Mouse (Mus musculus): ENCODE data around the gene Aco2. TPM values are rescaled to one million over a fixed set of nuclear protein-coding genes. Genes with fewer than 3 reads are reported as not detected.

Aco2 gene
- polyA plus RNA-seq, 1 experiment from 2014 or later: 156 TPM

GRCm38 (mm10) chr15:81915663-81916062, 43.6 kb downstream of the Aco2 start:
- H3K36me3 ChIP-seq: peaks cover 80% of the 10 kb centered on the region

GRCm38 (mm10) chr15:81917201-81917600, 45.1 kb downstream of the Aco2 start:
- Histone ChIP-seq H3K36me3 (peaks cover 70% of the 10 kb centered on the region), H3K9me3 (no peaks in the 10 kb centered on the region), H3K4me3 (no peak overlapping the region), H3K27me3 (no peaks in the 10 kb centered on the region), H3K9ac (no peak overlapping the region), H3K27ac (no peak overlapping the region), H3K4me2 (replicated peaks) (no peak overlapping the region), H3K4me1 (no peaks in the 10 kb centered on the region)
- 92% methylated on average over 12 of the region's 12 CpGs for WGBS
- ATAC-seq (ENCODE audit: low FRiP score, low read depth): no peak

More at GRCm38 (mm10) chr15:81915663-81916062, 43.6 kb downstream of the Aco2 start:
- H3K27me3 ChIP-seq: no peaks in the 10 kb centered on the region
- no peak overlapping the region for H3K4me3 ChIP-seq
- H3K27ac ChIP-seq: no peak overlapping the region
- no peak for ATAC-seq (ENCODE audit: low FRiP score, low read depth)
- H3K4me1 ChIP-seq: no peaks in the 10 kb centered on the region
- 81% methylated on average over 5 of the region's 5 CpGs for WGBS
- no peaks in the 10 kb centered on the region for H3K9me3 ChIP-seq
- no peak overlapping the region for H3K9ac ChIP-seq
- no peak overlapping the region for H3K4me2 ChIP-seq (replicated peaks)

- Histone ChIP-seq H3K27ac (no peak overlapping the region), H3K4me2 (replicated peaks) (no peak overlapping the region), H3K4me3 (no peak overlapping the region), H3K9me3 (no peaks in the 10 kb centered on the region), H3K4me1 (no peaks in the 10 kb centered on the region), H3K36me3 (peaks cover 66% of the 10 kb centered on the region), H3K9ac (no peak overlapping the region), H3K27me3 (no peaks in the 10 kb centered on the region)
- ATAC-seq (ENCODE audit: low FRiP score, low read depth): 0 out of 2 replicates have a peak, but pooled peaks have one; percentile 26
- WGBS: 58% methylated on average over 6 of the region's 6 CpGs
Observed at GRCm38 (mm10) chr15:81917621-81918463, 45.7 kb downstream of the Aco2 start.

- Histone ChIP-seq H3K4me1 (no peaks in the 10 kb centered on the region), H3K9me3 (no peaks in the 10 kb centered on the region), H3K4me3 (no peak overlapping the region), H3K4me2 (replicated peaks) (no peak overlapping the region), H3K36me3 (peaks cover 59% of the 10 kb centered on the region), H3K27ac (no peak overlapping the region), H3K27me3 (no peaks in the 10 kb centered on the region), H3K9ac (peak overlapping the region; percentile 8; the same call in 1 of the 2 replicates)
- 82% methylated on average over 5 of the region's 5 CpGs for WGBS
- no peak for ATAC-seq (ENCODE audit: low FRiP score, low read depth)
Observed at GRCm38 (mm10) chr15:81919062-81919461, 47.0 kb downstream of the Aco2 start.

GRCm38 (mm10) chr15:81920546-81921217, 48.6 kb downstream of the Aco2 start:
- Histone ChIP-seq H3K36me3 (peaks cover 42% of the 10 kb centered on the region), H3K27me3 (no peaks in the 10 kb centered on the region), H3K9ac (0 out of 2 replicates have a peak overlapping the region, but pooled peaks have one; percentile 19), H3K9me3 (no peaks in the 10 kb centered on the region), H3K27ac (no peak overlapping the region), H3K4me1 (peaks cover 15% of the 10 kb centered on the region), H3K4me3 (no peak overlapping the region), H3K4me2 (replicated peaks) (no peak overlapping the region)
- WGBS: 92% methylated on average over 10 of the region's 10 CpGs
- ATAC-seq (ENCODE audit: low FRiP score, low read depth): no peak

- Histone ChIP-seq H3K4me1 (peaks cover 15% of the 10 kb centered on the region), H3K9ac (no peak overlapping the region), H3K27ac (no peak overlapping the region), H3K27me3 (no peaks in the 10 kb centered on the region), H3K36me3 (peaks cover 37% of the 10 kb centered on the region), H3K4me2 (replicated peaks) (no peak overlapping the region), H3K9me3 (no peaks in the 10 kb centered on the region), H3K4me3 (no peak overlapping the region)
- 57% methylated on average over 5 of the region's 5 CpGs for WGBS
- ATAC-seq (ENCODE audit: low FRiP score, low read depth): no peak
Observed at GRCm38 (mm10) chr15:81921255-81921654, 49.1 kb downstream of the Aco2 start.

- peaks cover 12% of the 10 kb centered on the region for H3K36me3 ChIP-seq
- 88% methylated on average over 11 of the region's 11 CpGs for WGBS
- peak overlapping the region; percentile 83; the same call in 1 of the 2 replicates for H3K9ac ChIP-seq
- no peaks in the 10 kb centered on the region for H3K27me3 ChIP-seq
- H3K4me2 ChIP-seq (replicated peaks): peak overlapping the region; percentile 93
- no peak for ATAC-seq (ENCODE audit: low FRiP score, low read depth)
- peak overlapping the region; percentile 78 for H3K4me3 ChIP-seq
- H3K9me3 ChIP-seq: no peaks in the 10 kb centered on the region
- H3K4me1 ChIP-seq: peaks cover 22% of the 10 kb centered on the region
- no peak overlapping the region for H3K27ac ChIP-seq
Observed at GRCm38 (mm10) chr15:81924933-81925332, 52.8 kb downstream of the Aco2 start.

- Histone ChIP-seq H3K4me2 (replicated peaks) (peak within 1 kb of the TSS; percentile 93), H3K4me1 (peaks cover 22% of the 10 kb centered on the region), H3K27ac (peak within 1 kb of the TSS; percentile 65), H3K9me3 (no peaks in the 10 kb centered on the region), H3K4me3 (peak within 1 kb of the TSS; percentile 78), H3K36me3 (peaks cover 12% of the 10 kb centered on the region), H3K9ac (peak within 1 kb of the TSS; percentile 83), H3K27me3 (no peaks in the 10 kb centered on the region)
- under 1% methylated on average over 54 of the region's 54 CpGs for WGBS
- peak; percentile 96 for ATAC-seq (ENCODE audit: low FRiP score, low read depth)
Observed at GRCm38 (mm10) chr15:81925760-81926445, 53.8 kb downstream of the Aco2 start, which contains the start of gene Polr3h. TSS of gene Polr3h (minus strand) at chr15:81926240.

GRCm38 (mm10) chr15:81926446-81926822, 54.3 kb downstream of the Aco2 start:
- Histone ChIP-seq H3K4me2 (replicated peaks) (peak overlapping the region; percentile 93), H3K9ac (no peak overlapping the region), H3K27me3 (no peaks in the 10 kb centered on the region), H3K4me3 (peak overlapping the region; percentile 78), H3K36me3 (peaks cover 12% of the 10 kb centered on the region), H3K9me3 (no peaks in the 10 kb centered on the region), H3K27ac (peak overlapping the region; percentile 49), H3K4me1 (peaks cover 22% of the 10 kb centered on the region)
- WGBS: 36% methylated on average over 9 of the region's 9 CpGs
- peak; percentile 41 for ATAC-seq (ENCODE audit: low FRiP score, low read depth)

GRCm38 (mm10) chr15:81927741-81928140, 55.6 kb downstream of the Aco2 start:
- no peak overlapping the region for H3K9ac ChIP-seq
- H3K27ac ChIP-seq: no peak overlapping the region
- no peak overlapping the region for H3K4me3 ChIP-seq
- no peaks in the 10 kb centered on the region for H3K9me3 ChIP-seq
- H3K4me2 ChIP-seq (replicated peaks): no peak overlapping the region
- 54% methylated on average over 4 of the region's 4 CpGs for WGBS
- ATAC-seq (ENCODE audit: low FRiP score, low read depth): no peak
- no peaks in the 10 kb centered on the region for H3K27me3 ChIP-seq
- H3K4me1 ChIP-seq: peaks cover 22% of the 10 kb centered on the region
- H3K36me3 ChIP-seq: peaks cover 4% of the 10 kb centered on the region

- no peaks in the 10 kb centered on the region for H3K27me3 ChIP-seq
- no peak overlapping the region for H3K27ac ChIP-seq
- H3K4me1 ChIP-seq: peaks cover 22% of the 10 kb centered on the region
- H3K4me2 ChIP-seq (replicated peaks): no peak overlapping the region
- ATAC-seq (ENCODE audit: low FRiP score, low read depth): no peak
- H3K4me3 ChIP-seq: no peak overlapping the region
- peaks cover 2% of the 10 kb centered on the region for H3K36me3 ChIP-seq
- H3K9me3 ChIP-seq: no peaks in the 10 kb centered on the region
- 70% methylated on average over 11 of the region's 11 CpGs for WGBS
- H3K9ac ChIP-seq: no peak overlapping the region
Observed at GRCm38 (mm10) chr15:81928277-81928676, 56.2 kb downstream of the Aco2 start.

All from limb, embryonic 13.5 days (tissue).